Mouse (Mus musculus): ENCODE results near the gene Fdx1l. TPM values are rescaled to one million over a fixed set of nuclear protein-coding genes. Genes with fewer than 3 reads are reported as not detected.

Fdx1l gene
- total and polyA plus RNA-seq, 2 experiments from 2014 or later = 86.5 to 95.6 TPM

GRCm38 (mm10) chr9:21022726-21023125, 50.7 kb downstream of the Fdx1l start:
- ATAC-seq = no peak
- no peak overlapping the region for H3K4me2 ChIP-seq (ENCODE audit: low read depth, low read length)
- H3K9ac ChIP-seq (replicated peaks; ENCODE audit: low read length) = no peak overlapping the region
- H3K36me3 ChIP-seq (ENCODE audit: insufficient read depth, low read length) = no peaks in the 10 kb centered on the region
- no peak for DNase-seq (ENCODE audit: low spot score)
- no peaks in the 10 kb centered on the region for H3K9me3 ChIP-seq (ENCODE audit: low read length)
- WGBS = 100% methylated on average over 1 of the region's 1 CpGs
- H3K27ac ChIP-seq = no peak overlapping the region
- H3K27me3 ChIP-seq (ENCODE audit: insufficient read depth, low read length) = 0 out of 2 replicates have a peak, but pooled peaks cover under 1% of the 10 kb centered on the region
- H3K4me1 ChIP-seq (ENCODE audit: insufficient read depth, low read length) = no peaks in the 10 kb centered on the region
- TF ChIP-seq CTCF (IDR thresholded peaks at IDR 0.05; ENCODE audit: low read depth) = no peak
- no peak overlapping the region for H3K4me3 ChIP-seq (ENCODE audit: low read length)

- 61% methylated on average over 6 of the region's 6 CpGs for WGBS
- H3K9me3 ChIP-seq (ENCODE audit: low read length) = no peaks in the 10 kb centered on the region
- H3K4me1 ChIP-seq (ENCODE audit: insufficient read depth, low read length) = no peaks in the 10 kb centered on the region
- no peak for TF ChIP-seq CTCF (IDR thresholded peaks at IDR 0.05; ENCODE audit: low read depth)
- H3K27ac ChIP-seq = no peak overlapping the region
- no peak overlapping the region for H3K4me2 ChIP-seq (ENCODE audit: low read depth, low read length)
- peaks cover 5% of the 10 kb centered on the region; the same call in 1 of the 2 replicates for H3K27me3 ChIP-seq (ENCODE audit: insufficient read depth, low read length)
- no peak overlapping the region for H3K4me3 ChIP-seq (ENCODE audit: low read length)
- DNase-seq (ENCODE audit: low spot score) (no peak), ATAC-seq (no peak)
- no peak overlapping the region for H3K9ac ChIP-seq (replicated peaks; ENCODE audit: low read length)
- H3K36me3 ChIP-seq (ENCODE audit: insufficient read depth, low read length) = no peaks in the 10 kb centered on the region
Measured at GRCm38 (mm10) chr9:21022288-21022687, 51.1 kb downstream of the Fdx1l start.

- DNase-seq (ENCODE audit: low spot score) (no peak), ATAC-seq (no peak)
- H3K4me1 ChIP-seq (ENCODE audit: insufficient read depth, low read length) = no peaks in the 10 kb centered on the region
- TF ChIP-seq CTCF (IDR thresholded peaks at IDR 0.05; ENCODE audit: low read depth) = no peak
- no peak overlapping the region for H3K4me2 ChIP-seq (ENCODE audit: low read depth, low read length)
- no peak overlapping the region for H3K4me3 ChIP-seq (ENCODE audit: low read length)
- no peaks in the 10 kb centered on the region for H3K36me3 ChIP-seq (ENCODE audit: insufficient read depth, low read length)
- no peak overlapping the region for H3K9ac ChIP-seq (replicated peaks; ENCODE audit: low read length)
- no peaks in the 10 kb centered on the region for H3K9me3 ChIP-seq (ENCODE audit: low read length)
- H3K27me3 ChIP-seq (ENCODE audit: insufficient read depth, low read length) = peaks cover 14% of the 10 kb centered on the region
- H3K27ac ChIP-seq = no peak overlapping the region
- whole genome bisulfite sequencing = 80% methylated on average over 3 of the region's 3 CpGs
Measured at GRCm38 (mm10) chr9:21021363-21021762, 52.1 kb downstream of the Fdx1l start.

- H3K9me3 ChIP-seq (ENCODE audit: low read length) = no peaks in the 10 kb centered on the region
- H3K27ac ChIP-seq = no peak overlapping the region
- no peak for ATAC-seq
- no peak overlapping the region for H3K4me3 ChIP-seq (ENCODE audit: low read length)
- H3K27me3 ChIP-seq (ENCODE audit: insufficient read depth, low read length) = peaks cover 28% of the 10 kb centered on the region
- H3K36me3 ChIP-seq (ENCODE audit: insufficient read depth, low read length) = no peaks in the 10 kb centered on the region
- WGBS = 69% methylated on average over 2 of the region's 2 CpGs
- no peak overlapping the region for H3K4me2 ChIP-seq (ENCODE audit: low read depth, low read length)
- DNase-seq (ENCODE audit: low spot score) = no peak
- no peaks in the 10 kb centered on the region for H3K4me1 ChIP-seq (ENCODE audit: insufficient read depth, low read length)
- no peak for TF ChIP-seq CTCF (IDR thresholded peaks at IDR 0.05; ENCODE audit: low read depth)
- H3K9ac ChIP-seq (replicated peaks; ENCODE audit: low read length) = no peak overlapping the region
Measured at GRCm38 (mm10) chr9:21018600-21018999, 54.8 kb downstream of the Fdx1l start.

MicroRNA genes within 50 kb of the gene (microRNA counts, 519-probe panel; counts per million panel counts)
- not detected for microRNA mmu-miR-1900

Small RNAs within 50 kb of the gene (microRNA-seq; reads per million reads assigned to microRNA genes)
- gene Mir1900 (0 to 0.36 reads per million in 2 experiments), gene Mir7082 (0 to 0.36 reads per million in 2 experiments)

Other genes starting within 250 kb of the Fdx1l start
- gene A230050P20Rik, start 205.0 kb downstream of the Fdx1l start, total RNA-seq (2014; rRNA removed) = 22.8 and 26.0 TPM in 2 replicates
- 32.7 and 34.1 TPM in 2 replicates for gene A230050P20Rik, start 205.0 kb downstream of the Fdx1l start, polyA plus RNA-seq (2015; fragmentation: Nextera tagmentation; extraction: Ambion mirVana)
- gene Angptl6, start 193.9 kb downstream of the Fdx1l start, total RNA-seq (2014; rRNA removed) = 10.9 and 12.1 TPM in 2 replicates
- 10.9 and 11.1 TPM in 2 replicates for gene Angptl6, start 193.9 kb downstream of the Fdx1l start, polyA plus RNA-seq (2015; fragmentation: Nextera tagmentation; extraction: Ambion mirVana)
- 45.4 and 57.4 TPM in 2 replicates for gene Ppan, start 185.4 kb downstream of the Fdx1l start, total RNA-seq (2014; rRNA removed)
- gene Ppan, start 185.4 kb downstream of the Fdx1l start, polyA plus RNA-seq (2015; fragmentation: Nextera tagmentation; extraction: Ambion mirVana) = 36.8 and 44.1 TPM in 2 replicates
- 76.1 and 79.5 TPM in 2 replicates for gene Eif3g, start 175.0 kb downstream of the Fdx1l start, total RNA-seq (2014; rRNA removed)
- 225 and 236 TPM in 2 replicates for gene Eif3g, start 175.0 kb downstream of the Fdx1l start, polyA plus RNA-seq (2015; fragmentation: Nextera tagmentation; extraction: Ambion mirVana)
- 78.2 and 86.5 TPM in 2 replicates for gene Dnmt1, start 113.7 kb downstream of the Fdx1l start, total RNA-seq (2014; rRNA removed)
- gene Dnmt1, start 113.7 kb downstream of the Fdx1l start, polyA plus RNA-seq (2015; fragmentation: Nextera tagmentation; extraction: Ambion mirVana) = 36.1 and 36.2 TPM in 2 replicates
- gene S1pr2, start 96.8 kb downstream of the Fdx1l start, total RNA-seq (2014; rRNA removed) = 3.4 and 6.0 TPM in 2 replicates
- gene S1pr2, start 96.8 kb downstream of the Fdx1l start, polyA plus RNA-seq (2015; fragmentation: Nextera tagmentation; extraction: Ambion mirVana) = 6.9 and 8.5 TPM in 2 replicates
- gene Mrpl4, start 70.9 kb downstream of the Fdx1l start, total RNA-seq (2014; rRNA removed) = 104 and 107 TPM in 2 replicates
- 117 and 124 TPM in 2 replicates for gene Mrpl4, start 70.9 kb downstream of the Fdx1l start, polyA plus RNA-seq (2015; fragmentation: Nextera tagmentation; extraction: Ambion mirVana)
- 4.3 and 5.0 TPM in 2 replicates for gene Icam1, start 57.6 kb downstream of the Fdx1l start, total RNA-seq (2014; rRNA removed)
- 3.8 and 4.4 TPM in 2 replicates for gene Icam1, start 57.6 kb downstream of the Fdx1l start, polyA plus RNA-seq (2015; fragmentation: Nextera tagmentation; extraction: Ambion mirVana)
- not detected in 2 replicates for gene Icam4, start 44.2 kb downstream of the Fdx1l start, total RNA-seq (2014; rRNA removed)
- 0.15 TPM in 1 of 2 replicates, not detected in the other for gene Icam4, start 44.2 kb downstream of the Fdx1l start, polyA plus RNA-seq (2015; fragmentation: Nextera tagmentation; extraction: Ambion mirVana)
- gene Icam5, start 41.5 kb downstream of the Fdx1l start, total RNA-seq (2014; rRNA removed) = 9.1 and 9.7 TPM in 2 replicates
- 3.6 and 3.7 TPM in 2 replicates for gene Icam5, start 41.5 kb downstream of the Fdx1l start, polyA plus RNA-seq (2015; fragmentation: Nextera tagmentation; extraction: Ambion mirVana)
- gene Zglp1, start 6.5 kb downstream of the Fdx1l start, total RNA-seq (2014; rRNA removed) = 1.1 and 2.2 TPM in 2 replicates
- gene Zglp1, start 6.5 kb downstream of the Fdx1l start, polyA plus RNA-seq (2015; fragmentation: Nextera tagmentation; extraction: Ambion mirVana) = 0.16 TPM in 1 of 2 replicates, not detected in the other
- 0.50 and 0.73 TPM in 2 replicates for gene Gm49373, start 518 bp downstream of the Fdx1l start, total RNA-seq (2014; rRNA removed)
- gene Gm49373, start 518 bp downstream of the Fdx1l start, polyA plus RNA-seq (2015; fragmentation: Nextera tagmentation; extraction: Ambion mirVana) = 0.37 and 0.48 TPM in 2 replicates
- 0.11 and 2.7 TPM in 2 replicates for gene Gm38431, start 18.4 kb upstream of the Fdx1l start, total RNA-seq (2014; rRNA removed)
- gene Gm38431, start 18.4 kb upstream of the Fdx1l start, polyA plus RNA-seq (2015; fragmentation: Nextera tagmentation; extraction: Ambion mirVana) = 0.16 and 0.96 TPM in 2 replicates
- 43.2 and 51.9 TPM in 2 replicates for gene Raver1, start 18.4 kb upstream of the Fdx1l start, total RNA-seq (2014; rRNA removed)
- gene Raver1, start 18.4 kb upstream of the Fdx1l start, polyA plus RNA-seq (2015; fragmentation: Nextera tagmentation; extraction: Ambion mirVana) = 19.7 and 21.7 TPM in 2 replicates
- gene Tyk2, start 57.6 kb upstream of the Fdx1l start, total RNA-seq (2014; rRNA removed) = 10.8 and 15.4 TPM in 2 replicates
- gene Tyk2, start 57.6 kb upstream of the Fdx1l start, polyA plus RNA-seq (2015; fragmentation: Nextera tagmentation; extraction: Ambion mirVana) = 5.7 and 6.2 TPM in 2 replicates
- gene Cdc37, start 76.4 kb upstream of the Fdx1l start, total RNA-seq (2014; rRNA removed) = 20.1 and 21.4 TPM in 2 replicates
- gene Cdc37, start 76.4 kb upstream of the Fdx1l start, polyA plus RNA-seq (2015; fragmentation: Nextera tagmentation; extraction: Ambion mirVana) = 173 and 181 TPM in 2 replicates
- gene Pde4a, start 92.1 kb upstream of the Fdx1l start, total RNA-seq (2014; rRNA removed) = 41.3 and 45.0 TPM in 2 replicates
- gene Pde4a, start 92.1 kb upstream of the Fdx1l start, polyA plus RNA-seq (2015; fragmentation: Nextera tagmentation; extraction: Ambion mirVana) = 46.4 and 47.7 TPM in 2 replicates
- 74.9 and 98.9 TPM in 2 replicates for gene Keap1, start 165.7 kb upstream of the Fdx1l start, total RNA-seq (2014; rRNA removed)
- gene Keap1, start 165.7 kb upstream of the Fdx1l start, polyA plus RNA-seq (2015; fragmentation: Nextera tagmentation; extraction: Ambion mirVana) = 59.4 and 60.9 TPM in 2 replicates
- 4.9 and 8.2 TPM in 2 replicates for gene S1pr5, start 174.8 kb upstream of the Fdx1l start, total RNA-seq (2014; rRNA removed)
- 2.9 and 3.1 TPM in 2 replicates for gene S1pr5, start 174.8 kb upstream of the Fdx1l start, polyA plus RNA-seq (2015; fragmentation: Nextera tagmentation; extraction: Ambion mirVana)
- 24.8 and 38.6 TPM in 2 replicates for gene Atg4d, start 191.7 kb upstream of the Fdx1l start, total RNA-seq (2014; rRNA removed)
- gene Atg4d, start 191.7 kb upstream of the Fdx1l start, polyA plus RNA-seq (2015; fragmentation: Nextera tagmentation; extraction: Ambion mirVana) = 32.1 and 35.5 TPM in 2 replicates
- 14.8 and 15.3 TPM in 2 replicates for gene Kri1, start 214.4 kb upstream of the Fdx1l start, total RNA-seq (2014; rRNA removed)
- 10.9 and 11.8 TPM in 2 replicates for gene Kri1, start 214.4 kb upstream of the Fdx1l start, polyA plus RNA-seq (2015; fragmentation: Nextera tagmentation; extraction: Ambion mirVana)
- gene Cdkn2d, start 217.8 kb upstream of the Fdx1l start, total RNA-seq (2014; rRNA removed) = 115 and 123 TPM in 2 replicates
- gene Cdkn2d, start 217.8 kb upstream of the Fdx1l start, polyA plus RNA-seq (2015; fragmentation: Nextera tagmentation; extraction: Ambion mirVana) = 134 and 142 TPM in 2 replicates
- 2.5 and 7.0 TPM in 2 replicates for gene Ap1m2, start 238.7 kb upstream of the Fdx1l start, total RNA-seq (2014; rRNA removed)
- gene Ap1m2, start 238.7 kb upstream of the Fdx1l start, polyA plus RNA-seq (2015; fragmentation: Nextera tagmentation; extraction: Ambion mirVana) = 3.8 and 3.9 TPM in 2 replicates
- 58.5 and 68.0 TPM in 2 replicates for gene Slc44a2, start 247.1 kb upstream of the Fdx1l start, total RNA-seq (2014; rRNA removed)
- gene Slc44a2, start 247.1 kb upstream of the Fdx1l start, polyA plus RNA-seq (2015; fragmentation: Nextera tagmentation; extraction: Ambion mirVana) = 52.6 and 58.8 TPM in 2 replicates

Data from hindbrain, postnatal 0 days (tissue).